Mouse (Mus musculus): ENCODE measurements at regions not wholly inside any gene's neighbourhood (a gene's known extent, or its start where the extent isn't known, plus 50 kb on each side); places are given as distances from the start of the nearest gene placed in this dataset.

GRCm38 (mm10) chr1:127103664-127104063 lies 101.2 kb upstream of the Mgat5 start:
- WGBS, result 45% methylated on average over 2 of the region's 2 CpGs
- DNase-seq, result no peak
- TF ChIP-seq POLR2A (IDR thresholded peaks at IDR 0.05; ENCODE audit: low read depth, low read length) (no peak), CTCF (conservative IDR thresholded peaks at IDR 0.05; ENCODE audit: insufficient read depth, insufficient read length, low read depth, low read length) (no peak)
- Histone ChIP-seq H3K4me1 (ENCODE audit: control insufficient read depth, insufficient read depth, low read length) (0 out of 2 replicates have a peak, but pooled peaks cover 2% of the 10 kb centered on the region), H3K27ac (ENCODE audit: insufficient read depth, low read depth, low read length) (no peak overlapping the region), H3K4me3 (ENCODE audit: insufficient read depth, low read depth, low read length) (no peak overlapping the region), H3K27me3 (replicated peaks; ENCODE audit: control insufficient read depth, insufficient read depth, low read length) (no peaks in the 10 kb centered on the region), H3K36me3 (ENCODE audit: control insufficient read depth, insufficient read depth, low read length) (no peaks in the 10 kb centered on the region)

GRCm38 (mm10) chr1:127098871-127099420 lies 105.9 kb upstream of the Mgat5 start:
- no peaks in the 10 kb centered on the region for H3K27me3 ChIP-seq (replicated peaks; ENCODE audit: control insufficient read depth, insufficient read depth, low read length)
- H3K4me1 ChIP-seq (ENCODE audit: control insufficient read depth, insufficient read depth, low read length), result 0 out of 2 replicates have a peak, but pooled peaks cover 2% of the 10 kb centered on the region
- DNase-seq, result no peak
- no peak overlapping the region for H3K27ac ChIP-seq (ENCODE audit: insufficient read depth, low read depth, low read length)
- no peak overlapping the region for H3K4me3 ChIP-seq (ENCODE audit: insufficient read depth, low read depth, low read length)
- TF ChIP-seq CTCF (conservative IDR thresholded peaks at IDR 0.05; ENCODE audit: insufficient read depth, insufficient read length, low read depth, low read length) (no peak), POLR2A (IDR thresholded peaks at IDR 0.05; ENCODE audit: low read depth, low read length) (no peak)
- no peaks in the 10 kb centered on the region for H3K36me3 ChIP-seq (ENCODE audit: control insufficient read depth, insufficient read depth, low read length)

- H3K27ac ChIP-seq (ENCODE audit: insufficient read depth, low read depth, low read length), result no peak overlapping the region
- no peaks in the 10 kb centered on the region for H3K36me3 ChIP-seq (ENCODE audit: control insufficient read depth, insufficient read depth, low read length)
- H3K4me3 ChIP-seq (ENCODE audit: insufficient read depth, low read depth, low read length), result no peak overlapping the region
- H3K4me1 ChIP-seq (ENCODE audit: control insufficient read depth, insufficient read depth, low read length), result no peaks in the 10 kb centered on the region
- TF ChIP-seq CTCF (conservative IDR thresholded peaks at IDR 0.05; ENCODE audit: insufficient read depth, insufficient read length, low read depth, low read length), result no peak
- no peak for TF ChIP-seq POLR2A (IDR thresholded peaks at IDR 0.05; ENCODE audit: low read depth, low read length)
- DNase-seq, result no peak
- H3K27me3 ChIP-seq (replicated peaks; ENCODE audit: control insufficient read depth, insufficient read depth, low read length), result no peaks in the 10 kb centered on the region
Observed at GRCm38 (mm10) chr1:127087616-127088015, 117.2 kb upstream of the Mgat5 start.

GRCm38 (mm10) chr1:127085988-127086387 lies 118.8 kb upstream of the Mgat5 start:
- TF ChIP-seq POLR2A (IDR thresholded peaks at IDR 0.05; ENCODE audit: low read depth, low read length) (no peak), CTCF (conservative IDR thresholded peaks at IDR 0.05; ENCODE audit: insufficient read depth, insufficient read length, low read depth, low read length) (no peak)
- Histone ChIP-seq H3K27ac (ENCODE audit: insufficient read depth, low read depth, low read length) (no peak overlapping the region), H3K27me3 (replicated peaks; ENCODE audit: control insufficient read depth, insufficient read depth, low read length) (no peaks in the 10 kb centered on the region), H3K36me3 (ENCODE audit: control insufficient read depth, insufficient read depth, low read length) (no peaks in the 10 kb centered on the region), H3K4me3 (ENCODE audit: insufficient read depth, low read depth, low read length) (no peak overlapping the region), H3K4me1 (ENCODE audit: control insufficient read depth, insufficient read depth, low read length) (no peaks in the 10 kb centered on the region)
- DNase-seq, result no peak
- WGBS, result 75% methylated on average over 4 of the region's 4 CpGs

- no peak overlapping the region for H3K27ac ChIP-seq (ENCODE audit: insufficient read depth, low read depth, low read length)
- H3K36me3 ChIP-seq (ENCODE audit: control insufficient read depth, insufficient read depth, low read length), result no peaks in the 10 kb centered on the region
- 68% methylated on average over 3 of the region's 3 CpGs for WGBS
- DNase-seq, result no peak
- no peak overlapping the region for H3K4me3 ChIP-seq (ENCODE audit: insufficient read depth, low read depth, low read length)
- no peaks in the 10 kb centered on the region for H3K27me3 ChIP-seq (replicated peaks; ENCODE audit: control insufficient read depth, insufficient read depth, low read length)
- H3K4me1 ChIP-seq (ENCODE audit: control insufficient read depth, insufficient read depth, low read length), result no peaks in the 10 kb centered on the region
- TF ChIP-seq CTCF (conservative IDR thresholded peaks at IDR 0.05; ENCODE audit: insufficient read depth, insufficient read length, low read depth, low read length) (no peak), POLR2A (IDR thresholded peaks at IDR 0.05; ENCODE audit: low read depth, low read length) (no peak)
Observed at GRCm38 (mm10) chr1:127083761-127084308, 121.0 kb upstream of the Mgat5 start.

- no peak for DNase-seq
- TF ChIP-seq CTCF (conservative IDR thresholded peaks at IDR 0.05; ENCODE audit: insufficient read depth, insufficient read length, low read depth, low read length), result no peak
- TF ChIP-seq POLR2A (IDR thresholded peaks at IDR 0.05; ENCODE audit: low read depth, low read length), result no peak
- Histone ChIP-seq H3K4me1 (ENCODE audit: control insufficient read depth, insufficient read depth, low read length) (no peaks in the 10 kb centered on the region), H3K27me3 (replicated peaks; ENCODE audit: control insufficient read depth, insufficient read depth, low read length) (no peaks in the 10 kb centered on the region), H3K4me3 (ENCODE audit: insufficient read depth, low read depth, low read length) (no peak overlapping the region), H3K36me3 (ENCODE audit: control insufficient read depth, insufficient read depth, low read length) (no peaks in the 10 kb centered on the region), H3K27ac (ENCODE audit: insufficient read depth, low read depth, low read length) (no peak overlapping the region)
- WGBS, result 75% methylated on average over 4 of the region's 4 CpGs
Observed at GRCm38 (mm10) chr1:127079012-127079411, 125.8 kb upstream of the Mgat5 start.

- H3K4me1 ChIP-seq (ENCODE audit: control insufficient read depth, insufficient read depth, low read length), result no peaks in the 10 kb centered on the region
- WGBS, result 75% methylated on average over 2 of the region's 2 CpGs
- TF ChIP-seq CTCF (conservative IDR thresholded peaks at IDR 0.05; ENCODE audit: insufficient read depth, insufficient read length, low read depth, low read length) (no peak), POLR2A (IDR thresholded peaks at IDR 0.05; ENCODE audit: low read depth, low read length) (no peak)
Observed at GRCm38 (mm10) chr1:127062430-127062829, 142.4 kb upstream of the Mgat5 start.

More at GRCm38 (mm10) chr1:127062430-127062829, 142.4 kb upstream of the Mgat5 start:
- DNase-seq, result no peak
- H3K4me3 ChIP-seq (ENCODE audit: insufficient read depth, low read depth, low read length), result no peak overlapping the region
- no peaks in the 10 kb centered on the region for H3K27me3 ChIP-seq (replicated peaks; ENCODE audit: control insufficient read depth, insufficient read depth, low read length)
- H3K36me3 ChIP-seq (ENCODE audit: control insufficient read depth, insufficient read depth, low read length), result no peaks in the 10 kb centered on the region
- H3K27ac ChIP-seq (ENCODE audit: insufficient read depth, low read depth, low read length), result no peak overlapping the region

Data from kidney, adult 2 months (tissue).